Mouse (Mus musculus): ENCODE results near the gene Pkp4. TPM values are rescaled to one million over a fixed set of nuclear protein-coding genes. Genes with fewer than 3 reads are reported as not detected.

Gene Pkp4
- total and polyA plus RNA-seq, 3 experiments: not detected

GRCm38 (mm10) chr2:59339776-59340539 is 179.3 kb downstream of the Pkp4 start:
- TF ChIP-seq GATA1 (IDR thresholded peaks at IDR 0.05; ENCODE audit: low read depth, low read length) (no peak), UBTF (IDR thresholded peaks at IDR 0.05; ENCODE audit: borderline replicate concordance, insufficient read depth, low read depth, low read length) (no peak)
- Histone ChIP-seq H3K4me3 (ENCODE audit: control insufficient read depth in 1 of 2, insufficient read depth in 1 of 2, low read depth in 2 of 2, low read length in 2 of 2) (no peak overlapping the region), H3K9ac (ENCODE audit: control insufficient read depth, low read depth, low read length, poor library complexity, severe bottlenecking) (no peak overlapping the region), H3K79me2 (ENCODE audit: control insufficient read depth, insufficient read depth, low read length, poor library complexity) (no peaks in the 10 kb centered on the region), H3K9me3 (replicated peaks; ENCODE audit: insufficient read depth, low read length) (no peaks in the 10 kb centered on the region), H3K36me3 (ENCODE audit: control insufficient read depth in 1 of 2, insufficient read depth in 2 of 2, low read length in 2 of 2) (no peaks in the 10 kb centered on the region), H3K4me1 (ENCODE audit: control insufficient read depth in 1 of 2, insufficient read depth in 2 of 2, low read length in 2 of 2) (no peaks in the 10 kb centered on the region), H3K27me3 (ENCODE audit: control insufficient read depth in 1 of 2, insufficient read depth in 2 of 2, low read length in 2 of 2) (no peaks in the 10 kb centered on the region), H3K27ac (ENCODE audit: control insufficient read depth, low read depth, low read length) (no peak overlapping the region)
- DNase-seq (ENCODE audit: low read depth, low spot score): no peak

DNA sequence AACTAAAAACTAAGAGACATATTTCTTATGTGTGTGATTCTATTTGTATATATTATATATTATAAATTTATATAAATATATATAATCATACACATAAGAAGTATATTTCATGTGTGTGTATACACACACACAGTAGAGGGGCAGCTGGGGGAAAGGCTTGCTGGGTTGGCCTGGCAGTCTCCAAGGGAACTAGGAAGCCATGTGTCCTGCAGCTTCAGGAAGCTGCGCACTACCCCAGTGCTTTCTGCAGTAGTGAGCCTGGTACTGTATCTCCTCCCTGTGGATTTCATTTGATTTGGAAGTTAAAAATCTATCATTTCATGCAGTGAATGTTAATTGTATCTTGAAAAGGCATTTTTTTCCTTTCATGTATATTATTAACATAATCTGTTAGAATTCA is 180.2 kb downstream of the Pkp4 start:
- no peak for DNase-seq (ENCODE audit: low read depth, low spot score)
- no peaks in the 10 kb centered on the region for H3K27me3 ChIP-seq (ENCODE audit: control insufficient read depth in 1 of 2, insufficient read depth in 2 of 2, low read length in 2 of 2)
- no peaks in the 10 kb centered on the region for H3K4me1 ChIP-seq (ENCODE audit: control insufficient read depth in 1 of 2, insufficient read depth in 2 of 2, low read length in 2 of 2)
- no peaks in the 10 kb centered on the region for H3K9me3 ChIP-seq (replicated peaks; ENCODE audit: insufficient read depth, low read length)
- no peaks in the 10 kb centered on the region for H3K79me2 ChIP-seq (ENCODE audit: control insufficient read depth, insufficient read depth, low read length, poor library complexity)
- TF ChIP-seq RAD21 (IDR thresholded peaks at IDR 0.05; ENCODE audit: low read depth, low read length): no peak
- no peak for TF ChIP-seq POLR2A (IDR thresholded peaks at IDR 0.05; ENCODE audit: control insufficient read depth in 1 of 2, insufficient read depth in 1 of 2, low read depth in 1 of 2, low read length in 2 of 2, poor library complexity in 1 of 2)
- H3K9ac ChIP-seq (ENCODE audit: control insufficient read depth, low read depth, low read length, poor library complexity, severe bottlenecking): no peak overlapping the region
- H3K4me3 ChIP-seq (ENCODE audit: control insufficient read depth in 1 of 2, insufficient read depth in 1 of 2, low read depth in 2 of 2, low read length in 2 of 2): no peak overlapping the region
- H3K36me3 ChIP-seq (ENCODE audit: control insufficient read depth in 1 of 2, insufficient read depth in 2 of 2, low read length in 2 of 2): no peaks in the 10 kb centered on the region
- no peak overlapping the region for H3K27ac ChIP-seq (ENCODE audit: control insufficient read depth, low read depth, low read length)

- DNase-seq (ENCODE audit: low read depth, low spot score): no peak
- Histone ChIP-seq H3K27me3 (ENCODE audit: control insufficient read depth in 1 of 2, insufficient read depth in 2 of 2, low read length in 2 of 2) (no peaks in the 10 kb centered on the region), H3K4me3 (ENCODE audit: control insufficient read depth in 1 of 2, insufficient read depth in 1 of 2, low read depth in 2 of 2, low read length in 2 of 2) (no peak overlapping the region), H3K4me1 (ENCODE audit: control insufficient read depth in 1 of 2, insufficient read depth in 2 of 2, low read length in 2 of 2) (no peaks in the 10 kb centered on the region), H3K9ac (ENCODE audit: control insufficient read depth, low read depth, low read length, poor library complexity, severe bottlenecking) (no peak overlapping the region), H3K79me2 (ENCODE audit: control insufficient read depth, insufficient read depth, low read length, poor library complexity) (no peaks in the 10 kb centered on the region), H3K9me3 (replicated peaks; ENCODE audit: insufficient read depth, low read length) (no peaks in the 10 kb centered on the region), H3K27ac (ENCODE audit: control insufficient read depth, low read depth, low read length) (no peak overlapping the region), H3K36me3 (ENCODE audit: control insufficient read depth in 1 of 2, insufficient read depth in 2 of 2, low read length in 2 of 2) (no peaks in the 10 kb centered on the region)
- no peak for TF ChIP-seq JUND (IDR thresholded peaks at IDR 0.05; ENCODE audit: low read depth, low read length)
- no peak for TF ChIP-seq USF1 (IDR thresholded peaks at IDR 0.05; ENCODE audit: low read depth, low read length)
- TF ChIP-seq MXI1 (IDR thresholded peaks at IDR 0.05; ENCODE audit: low read depth, low read length): no peak
These were observed 182.1 kb downstream of the Pkp4 start for GRCm38 (mm10) chr2:59342591-59343210.

- Histone ChIP-seq H3K36me3 (ENCODE audit: control insufficient read depth in 1 of 2, insufficient read depth in 2 of 2, low read length in 2 of 2) (no peaks in the 10 kb centered on the region), H3K4me1 (ENCODE audit: control insufficient read depth in 1 of 2, insufficient read depth in 2 of 2, low read length in 2 of 2) (no peaks in the 10 kb centered on the region), H3K79me2 (ENCODE audit: control insufficient read depth, insufficient read depth, low read length, poor library complexity) (no peaks in the 10 kb centered on the region), H3K27ac (ENCODE audit: control insufficient read depth, low read depth, low read length) (no peak overlapping the region), H3K9me3 (replicated peaks; ENCODE audit: insufficient read depth, low read length) (no peaks in the 10 kb centered on the region), H3K27me3 (ENCODE audit: control insufficient read depth in 1 of 2, insufficient read depth in 2 of 2, low read length in 2 of 2) (no peaks in the 10 kb centered on the region), H3K9ac (ENCODE audit: control insufficient read depth, low read depth, low read length, poor library complexity, severe bottlenecking) (no peak overlapping the region), H3K4me3 (ENCODE audit: control insufficient read depth in 1 of 2, insufficient read depth in 1 of 2, low read depth in 2 of 2, low read length in 2 of 2) (no peak overlapping the region)
- no peak for TF ChIP-seq POLR2AphosphoS5 (IDR thresholded peaks at IDR 0.05; ENCODE audit: borderline replicate concordance, low read depth, low read length)
- TF ChIP-seq MYC (IDR thresholded peaks at IDR 0.05; ENCODE audit: low read depth, low read length): no peak
- no peak for TF ChIP-seq POLR2AphosphoS2 (IDR thresholded peaks at IDR 0.05; ENCODE audit: low read length)
- TF ChIP-seq NELFE (IDR thresholded peaks at IDR 0.05; ENCODE audit: low read depth, low read length): no peak
- no peak for TF ChIP-seq MAX (IDR thresholded peaks at IDR 0.05; ENCODE audit: low read length)
- TF ChIP-seq E2F4 (IDR thresholded peaks at IDR 0.05; ENCODE audit: borderline replicate concordance, low read depth, low read length): no peak
- no peak for TF ChIP-seq MYB (IDR thresholded peaks at IDR 0.05; ENCODE audit: low read depth, low read length)
- DNase-seq (ENCODE audit: low read depth, low spot score): no peak
These were observed 183.2 kb downstream of the Pkp4 start for GRCm38 (mm10) chr2:59343834-59344233.
